Mouse (Mus musculus): ENCODE results near the gene Hoxa1. TPM values are rescaled to one million over a fixed set of nuclear protein-coding genes. Genes with fewer than 3 reads are reported as not detected.

Gene Hoxa1
- polyA plus RNA-seq, 1 experiment = 0.09 TPM

- peaks cover 59% of the 10 kb centered on the region for H3K4me1 ChIP-seq
- TF ChIP-seq FLI1 (IDR thresholded peaks at IDR 0.05; ENCODE audit: low read length) (no peak), GATA1 (IDR thresholded peaks at IDR 0.05; ENCODE audit: borderline replicate concordance, low read length) (no peak)
- H3K4me3 ChIP-seq (replicated peaks) = no peak overlapping the region
- peaks cover 18% of the 10 kb centered on the region for H3K9me3 ChIP-seq
- H3K27me3 ChIP-seq (replicated peaks) = peaks cover 76% of the 10 kb centered on the region
- peaks cover 4% of the 10 kb centered on the region for H3K36me3 ChIP-seq (replicated peaks; ENCODE audit: low read length)
Observed at GRCm38 (mm10) chr6:52161336-52162092, 3.4 kb upstream of the Hoxa1 start.

DNA sequence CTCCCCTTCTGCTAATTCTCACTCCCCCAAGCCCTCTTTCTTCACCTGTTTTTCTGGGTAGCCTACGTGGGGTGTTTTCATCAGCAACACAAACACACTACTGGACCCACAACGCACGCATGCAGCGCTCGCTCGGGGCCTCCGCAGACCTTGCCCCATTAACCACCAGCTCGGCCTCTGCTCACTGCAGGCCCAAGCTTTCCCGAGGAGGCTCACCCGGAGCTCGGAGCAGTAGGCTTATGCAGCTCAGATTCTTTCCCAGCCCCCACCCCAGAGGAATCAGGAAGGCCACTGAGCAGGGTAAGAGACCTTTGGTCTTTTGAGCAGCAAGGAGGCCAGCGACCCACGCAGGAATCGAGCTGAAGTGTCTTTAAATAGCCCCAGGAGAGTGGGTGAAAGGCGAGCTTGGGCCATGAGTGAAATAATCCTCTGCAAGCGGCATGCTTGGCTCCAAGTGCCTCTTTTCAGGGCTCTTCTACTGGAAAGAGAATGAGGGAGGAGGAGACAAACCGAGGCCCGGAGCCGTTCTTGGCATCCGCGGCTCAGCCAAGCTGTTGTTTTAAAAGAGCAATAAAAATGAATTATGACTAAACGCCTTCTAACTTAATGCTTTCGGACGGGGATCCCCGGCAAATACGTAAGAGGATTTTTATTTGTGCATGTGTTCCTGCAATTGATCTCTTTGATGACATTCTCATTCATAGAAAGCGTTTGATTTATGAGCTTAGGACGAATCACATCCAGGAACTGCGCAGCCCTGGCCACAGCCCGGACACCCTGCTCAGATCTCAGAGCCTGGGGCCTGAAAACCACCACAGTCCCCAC is 2.6 kb upstream of the Hoxa1 start:
- peaks cover 59% of the 10 kb centered on the region for H3K4me1 ChIP-seq
- TF ChIP-seq FLI1 (IDR thresholded peaks at IDR 0.05; ENCODE audit: low read length) (no peak), GATA1 (IDR thresholded peaks at IDR 0.05; ENCODE audit: borderline replicate concordance, low read length) (no peak)
- H3K4me3 ChIP-seq (replicated peaks) = peak overlapping the region; percentile 83
- H3K36me3 ChIP-seq (replicated peaks; ENCODE audit: low read length) = peaks cover 4% of the 10 kb centered on the region
- peaks cover 77% of the 10 kb centered on the region for H3K27me3 ChIP-seq (replicated peaks)
- H3K9me3 ChIP-seq = peaks cover 14% of the 10 kb centered on the region

DNA sequence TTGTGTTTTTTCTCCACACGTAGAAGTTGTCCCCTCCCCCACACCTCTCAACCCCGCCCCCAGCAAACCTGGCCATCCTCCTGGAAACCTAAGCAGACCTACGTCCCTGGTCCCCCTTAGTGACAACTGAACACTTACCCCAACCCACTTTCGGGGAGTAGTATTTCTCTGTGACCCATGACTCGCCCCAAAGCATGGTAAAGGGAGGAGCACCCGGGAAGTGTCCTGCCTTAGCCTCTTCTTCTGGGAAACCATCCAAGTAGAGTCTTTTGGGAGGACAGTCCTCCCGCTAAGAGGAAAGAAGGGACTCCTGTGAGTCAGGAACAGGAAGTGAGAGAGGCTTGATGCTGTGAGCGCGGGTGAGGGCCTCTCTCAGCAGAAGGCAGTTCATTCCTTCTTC is 1.9 kb upstream of the Hoxa1 start:
- peaks cover 4% of the 10 kb centered on the region for H3K36me3 ChIP-seq (replicated peaks; ENCODE audit: low read length)
- TF ChIP-seq FLI1 (IDR thresholded peaks at IDR 0.05; ENCODE audit: low read length) (no peak), GATA1 (IDR thresholded peaks at IDR 0.05; ENCODE audit: borderline replicate concordance, low read length) (no peak)
- H3K4me1 ChIP-seq = peaks cover 58% of the 10 kb centered on the region
- peaks cover 12% of the 10 kb centered on the region; the same call in 1 of the 2 replicates for H3K9me3 ChIP-seq
- H3K27me3 ChIP-seq (replicated peaks) = peaks cover 76% of the 10 kb centered on the region
- H3K4me3 ChIP-seq (replicated peaks) = peak overlapping the region; percentile 83

DNA sequence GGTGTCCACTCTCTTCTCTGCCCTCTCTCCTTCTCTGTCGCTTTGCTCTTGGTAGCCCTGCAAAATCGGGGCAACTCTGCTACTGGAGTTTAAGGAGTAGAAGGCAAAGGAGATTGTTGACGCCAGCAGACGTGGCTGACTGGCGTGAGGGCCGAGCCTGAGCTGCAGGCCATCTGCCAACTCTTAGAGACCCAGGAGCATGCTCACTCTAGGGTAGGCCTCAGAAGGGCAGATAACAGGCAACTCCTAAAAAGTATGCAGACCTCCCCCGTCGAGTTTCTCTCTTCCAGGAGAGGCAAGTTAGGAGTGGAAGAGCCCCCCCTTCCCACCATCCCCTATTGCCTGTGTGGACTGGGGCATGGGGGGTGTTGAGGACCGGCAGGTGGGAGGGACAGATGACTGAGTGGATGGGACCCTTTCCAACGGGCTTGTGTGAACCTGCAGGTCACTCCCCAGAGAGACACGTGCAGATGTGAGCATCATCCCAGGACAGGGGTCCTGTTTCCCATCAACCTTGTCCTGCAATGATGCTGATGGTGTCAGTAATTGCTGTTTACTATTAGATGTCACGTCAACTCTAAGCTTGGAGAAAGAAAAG is 1.1 kb upstream of the Hoxa1 start:
- Histone ChIP-seq H3K36me3 (replicated peaks; ENCODE audit: low read length) (peaks cover 4% of the 10 kb centered on the region), H3K27me3 (replicated peaks) (peaks cover 76% of the 10 kb centered on the region), H3K4me1 (peaks cover 54% of the 10 kb centered on the region), H3K4me3 (replicated peaks) (peak overlapping the region; percentile 93), H3K9me3 (peaks cover 10% of the 10 kb centered on the region; the same call in 1 of the 2 replicates)
- TF ChIP-seq GATA1 (IDR thresholded peaks at IDR 0.05; ENCODE audit: borderline replicate concordance, low read length) (no peak), FLI1 (IDR thresholded peaks at IDR 0.05; ENCODE audit: low read length) (no peak)

GRCm38 (mm10) chr6:52157466-52158275 is 446 bp downstream of the Hoxa1 start:
- peaks cover 45% of the 10 kb centered on the region for H3K4me1 ChIP-seq
- H3K9me3 ChIP-seq = no peaks in the 10 kb centered on the region
- TF ChIP-seq GATA1 (IDR thresholded peaks at IDR 0.05; ENCODE audit: borderline replicate concordance, low read length) (no peak), FLI1 (IDR thresholded peaks at IDR 0.05; ENCODE audit: low read length) (no peak)
- H3K27me3 ChIP-seq (replicated peaks) = peaks cover 75% of the 10 kb centered on the region
- H3K36me3 ChIP-seq (replicated peaks; ENCODE audit: low read length) = no peaks in the 10 kb centered on the region
- H3K4me3 ChIP-seq (replicated peaks) = peak overlapping the region; percentile 93

GRCm38 (mm10) chr6:52156551-52157200 is 1.4 kb downstream of the Hoxa1 start:
- Histone ChIP-seq H3K27me3 (replicated peaks) (peaks cover 83% of the 10 kb centered on the region), H3K4me3 (replicated peaks) (no peak overlapping the region), H3K36me3 (replicated peaks; ENCODE audit: low read length) (no peaks in the 10 kb centered on the region), H3K9me3 (no peaks in the 10 kb centered on the region), H3K4me1 (peaks cover 45% of the 10 kb centered on the region)
- TF ChIP-seq FLI1 (IDR thresholded peaks at IDR 0.05; ENCODE audit: low read length) (no peak), GATA1 (IDR thresholded peaks at IDR 0.05; ENCODE audit: borderline replicate concordance, low read length) (no peak)

DNA sequence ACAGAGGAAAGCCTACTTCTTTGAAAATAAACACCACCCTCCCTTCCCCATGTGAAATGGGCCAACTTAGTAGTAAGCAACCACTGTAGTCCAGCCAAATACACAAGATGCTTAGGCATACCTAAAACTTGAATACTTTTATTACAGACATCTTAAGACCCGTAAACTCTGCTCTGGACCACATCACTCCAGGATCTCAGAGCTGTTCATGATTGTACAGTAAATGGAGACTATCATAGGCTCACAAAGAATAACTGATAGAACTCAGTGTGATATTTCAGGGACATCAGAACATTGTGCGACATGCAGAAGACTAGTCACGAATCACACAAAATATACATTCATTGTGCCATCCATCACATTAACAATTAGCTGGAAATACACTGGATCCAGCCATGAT is 2.6 kb downstream of the Hoxa1 start:
- TF ChIP-seq GATA1 (IDR thresholded peaks at IDR 0.05; ENCODE audit: borderline replicate concordance, low read length) = no peak
- TF ChIP-seq FLI1 (IDR thresholded peaks at IDR 0.05; ENCODE audit: low read length) = no peak
- Histone ChIP-seq H3K4me1 (peaks cover 38% of the 10 kb centered on the region), H3K36me3 (replicated peaks; ENCODE audit: low read length) (no peaks in the 10 kb centered on the region), H3K4me3 (replicated peaks) (no peak overlapping the region), H3K9me3 (no peaks in the 10 kb centered on the region), H3K27me3 (replicated peaks) (peaks cover 87% of the 10 kb centered on the region)

GRCm38 (mm10) chr6:52154044-52154443 is 4.1 kb downstream of the Hoxa1 start:
- TF ChIP-seq GATA1 (IDR thresholded peaks at IDR 0.05; ENCODE audit: borderline replicate concordance, low read length) (no peak), FLI1 (IDR thresholded peaks at IDR 0.05; ENCODE audit: low read length) (no peak)
- H3K4me3 ChIP-seq (replicated peaks) = no peak overlapping the region
- H3K9me3 ChIP-seq = peaks cover 7% of the 10 kb centered on the region; the same call in 1 of the 2 replicates
- H3K36me3 ChIP-seq (replicated peaks; ENCODE audit: low read length) = no peaks in the 10 kb centered on the region
- peaks cover 23% of the 10 kb centered on the region for H3K4me1 ChIP-seq
- peaks cover 90% of the 10 kb centered on the region for H3K27me3 ChIP-seq (replicated peaks)
